Mouse (Mus musculus): ENCODE results near the gene Nup210l.
"Not testable (repeated sequence)": the region's sequence is repeated elsewhere in the genome, so short reads cannot be mapped to it uniquely, and the experiment has no call there.

Nup210l gene

GRCm38 (mm10) chr3:90094453-90094852, 9.5 kb upstream of the Nup210l start:
- no peak for DNase-seq (ENCODE audit: extremely low spot score)

GRCm38 (mm10) chr3:90097928-90098327, 6.0 kb upstream of the Nup210l start:
- DNase-seq (ENCODE audit: extremely low spot score) = no peak

- no peak for DNase-seq (ENCODE audit: extremely low spot score)
These were observed 2.9 kb upstream of the Nup210l start for GRCm38 (mm10) chr3:90101010-90101409.

- no peak for DNase-seq (ENCODE audit: extremely low spot score)
These were observed 2.3 kb upstream of the Nup210l start for GRCm38 (mm10) chr3:90101673-90102072.

GRCm38 (mm10) chr3:90102239-90102638, 1.7 kb upstream of the Nup210l start:
- DNase-seq (ENCODE audit: extremely low spot score) = no peak

GRCm38 (mm10) chr3:90103176-90103575, 756 bp upstream of the Nup210l start:
- no peak for DNase-seq (ENCODE audit: extremely low spot score)

- no peak for DNase-seq (ENCODE audit: extremely low spot score)
These were observed 7.8 kb downstream of the Nup210l start for GRCm38 (mm10) chr3:90111706-90112105.

GRCm38 (mm10) chr3:90114342-90114741, 10.4 kb downstream of the Nup210l start:
- no peak for DNase-seq (ENCODE audit: extremely low spot score)

GRCm38 (mm10) chr3:90115526-90115925, 11.6 kb downstream of the Nup210l start:
- DNase-seq (ENCODE audit: extremely low spot score) = no peak

- no peak for DNase-seq (ENCODE audit: extremely low spot score)
These were observed 14.3 kb downstream of the Nup210l start for GRCm38 (mm10) chr3:90118132-90118790.

GRCm38 (mm10) chr3:90122036-90122435, 18.1 kb downstream of the Nup210l start:
- not testable (repeated sequence) for DNase-seq (ENCODE audit: extremely low spot score)

GRCm38 (mm10) chr3:90125710-90126109, 21.8 kb downstream of the Nup210l start:
- no peak for DNase-seq (ENCODE audit: extremely low spot score)

GRCm38 (mm10) chr3:90127881-90128280, 23.9 kb downstream of the Nup210l start:
- no peak for DNase-seq (ENCODE audit: extremely low spot score)

GRCm38 (mm10) chr3:90132745-90133144, 28.8 kb downstream of the Nup210l start:
- no peak for DNase-seq (ENCODE audit: extremely low spot score)

GRCm38 (mm10) chr3:90133331-90133730, 29.4 kb downstream of the Nup210l start:
- DNase-seq (ENCODE audit: extremely low spot score) = no peak

GRCm38 (mm10) chr3:90134483-90134882, 30.6 kb downstream of the Nup210l start:
- no peak for DNase-seq (ENCODE audit: extremely low spot score)

- no peak for DNase-seq (ENCODE audit: extremely low spot score)
These were observed 31.1 kb downstream of the Nup210l start for GRCm38 (mm10) chr3:90134993-90135392.

GRCm38 (mm10) chr3:90136660-90137059, 32.7 kb downstream of the Nup210l start:
- no peak for DNase-seq (ENCODE audit: extremely low spot score)

GRCm38 (mm10) chr3:90137606-90138005, 33.7 kb downstream of the Nup210l start:
- no peak for DNase-seq (ENCODE audit: extremely low spot score)

- no peak for DNase-seq (ENCODE audit: extremely low spot score)
These were observed 36.0 kb downstream of the Nup210l start for GRCm38 (mm10) chr3:90139962-90140361.

GRCm38 (mm10) chr3:90145461-90145860, 41.5 kb downstream of the Nup210l start:
- no peak for DNase-seq (ENCODE audit: extremely low spot score)

- no peak for DNase-seq (ENCODE audit: extremely low spot score)
These were observed 42.7 kb downstream of the Nup210l start for GRCm38 (mm10) chr3:90146651-90147050.

- no peak for DNase-seq (ENCODE audit: extremely low spot score)
These were observed 47.3 kb downstream of the Nup210l start for GRCm38 (mm10) chr3:90151086-90151740.

- DNase-seq (ENCODE audit: extremely low spot score) = no peak
These were observed 52.1 kb downstream of the Nup210l start for GRCm38 (mm10) chr3:90155996-90156395.
